Mouse (Mus musculus): Measurements from ENCODE around the gene Mtif3. TPM values are rescaled to one million over a fixed set of nuclear protein-coding genes. Genes with fewer than 3 reads are reported as not detected.
"Not testable (repeated sequence)": the region's sequence is repeated elsewhere in the genome, so short reads cannot be mapped to it uniquely, and the experiment has no call there.

Gene Mtif3
- polyA plus RNA-seq, 1 experiment: 20.7 TPM

DNA sequence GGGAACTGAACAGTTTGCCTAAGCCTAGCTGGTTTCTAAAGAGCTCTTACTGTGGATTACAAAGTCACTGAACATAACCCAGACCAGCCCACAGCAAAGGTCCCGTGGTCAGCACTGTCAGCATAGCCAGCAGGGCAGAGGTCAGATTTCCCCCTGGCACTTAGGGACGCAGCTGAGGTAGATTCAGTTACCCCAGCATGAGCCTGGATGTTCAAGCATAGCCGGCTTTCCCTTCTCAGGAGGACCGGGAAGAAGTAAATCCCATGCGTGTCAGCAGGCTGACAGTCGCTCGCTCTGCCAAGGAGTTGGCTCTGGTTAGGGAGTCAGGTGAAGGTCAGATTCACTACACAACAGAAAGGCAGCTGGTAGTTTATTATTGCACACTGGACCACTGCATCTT is 9.0 kb downstream of the Mtif3 start:
- no peak for DNase-seq (ENCODE audit: low spot score)

DNA sequence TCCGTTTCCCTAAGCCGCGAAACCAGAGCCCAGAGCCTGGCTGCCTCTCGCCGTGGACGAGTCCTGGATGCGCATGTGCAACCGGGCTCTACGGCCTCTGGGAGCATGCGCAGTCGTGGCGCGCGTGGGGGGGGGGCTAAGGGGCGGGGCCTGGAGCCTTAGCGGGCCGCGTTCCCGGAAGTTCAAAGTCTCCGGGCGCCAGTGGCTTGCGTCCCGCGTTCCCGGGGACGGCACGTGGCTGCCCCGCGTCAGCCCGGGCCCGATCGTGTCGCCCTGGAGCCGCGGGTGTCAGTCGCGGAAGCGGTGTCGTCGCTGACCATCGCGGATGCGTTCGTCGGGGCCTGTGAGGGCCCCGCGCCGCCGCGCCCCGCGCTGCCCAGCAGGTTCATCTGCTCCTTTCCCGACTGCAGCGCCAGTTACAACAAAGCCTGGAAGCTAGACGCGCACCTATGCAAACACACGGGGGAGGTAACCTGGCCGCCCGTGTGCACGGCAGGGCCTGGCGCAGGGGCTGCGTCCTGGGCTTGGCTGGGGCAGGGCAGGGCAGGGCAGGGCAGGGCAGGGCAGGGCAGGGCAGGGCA is 15.0 kb downstream of the Mtif3 start, which contains the start of gene Gtf3a:
Gtf3a (plus strand) TSS at position 150 of the 581 bp plus-strand sequence.
- DNase-seq (ENCODE audit: low spot score): peak; percentile 64

DNA sequence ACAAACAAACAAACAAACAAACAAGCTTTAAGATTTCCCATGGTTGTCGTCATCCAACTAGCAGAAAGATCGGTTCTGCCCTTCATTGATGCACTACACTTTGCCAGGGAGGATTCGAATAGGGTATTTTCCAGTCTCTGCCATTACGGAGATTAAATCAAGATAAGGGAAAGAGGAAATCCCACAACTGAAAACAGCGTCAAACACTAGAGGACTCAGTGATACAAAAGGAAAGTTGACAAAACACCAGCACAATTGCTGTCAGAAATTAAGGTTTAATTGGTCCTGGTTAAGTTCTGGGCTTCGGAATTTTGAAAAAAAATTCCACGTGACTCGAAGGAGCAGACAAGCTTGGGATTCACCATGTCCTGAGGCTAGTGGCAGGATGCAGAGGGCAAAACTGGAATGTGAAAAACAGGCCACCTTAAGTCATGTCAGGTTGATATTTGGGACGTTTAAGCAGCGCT is 15.5 kb downstream of the Mtif3 start:
- DNase-seq (ENCODE audit: low spot score): no peak

DNA sequence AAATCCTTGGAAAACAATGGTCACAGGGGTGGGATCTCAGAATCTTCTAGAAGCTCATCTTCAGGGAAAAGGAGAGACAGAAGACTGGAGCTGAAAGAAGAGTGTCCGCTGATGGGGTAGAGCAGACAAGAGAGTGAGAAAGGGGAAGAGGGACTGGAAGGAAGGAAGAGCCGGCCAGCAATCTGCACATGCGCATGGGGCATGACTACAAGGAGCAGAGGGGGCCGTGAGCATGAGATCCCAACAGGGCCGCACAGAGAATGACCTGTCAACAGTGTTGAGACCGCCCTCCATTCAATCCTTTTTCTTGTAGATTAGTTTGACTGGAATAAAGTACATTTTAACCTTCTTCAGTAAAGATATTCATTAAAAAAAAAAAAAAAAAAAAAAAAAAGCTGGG is 16.1 kb downstream of the Mtif3 start:
- no peak for DNase-seq (ENCODE audit: low spot score)

DNA sequence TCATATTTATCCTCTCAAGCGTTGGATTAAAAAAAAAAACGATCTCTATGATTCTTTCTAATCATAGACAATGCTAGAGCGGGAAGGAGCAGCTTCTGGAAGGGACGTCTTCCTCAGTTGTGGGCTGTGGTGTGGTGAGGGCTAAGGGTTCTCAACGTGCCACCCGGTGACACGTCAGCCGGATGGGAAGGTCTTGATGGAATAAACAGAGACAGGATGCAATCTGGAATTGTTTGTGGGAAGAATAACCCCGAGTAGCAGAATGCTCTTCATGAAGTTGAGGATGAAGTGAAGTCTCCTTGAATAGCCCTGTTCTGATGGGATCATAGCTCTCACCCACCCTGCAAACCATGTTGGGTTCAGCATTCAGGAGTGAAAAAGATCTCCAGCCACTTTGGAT is 16.9 kb downstream of the Mtif3 start:
- DNase-seq (ENCODE audit: low spot score): no peak

DNA sequence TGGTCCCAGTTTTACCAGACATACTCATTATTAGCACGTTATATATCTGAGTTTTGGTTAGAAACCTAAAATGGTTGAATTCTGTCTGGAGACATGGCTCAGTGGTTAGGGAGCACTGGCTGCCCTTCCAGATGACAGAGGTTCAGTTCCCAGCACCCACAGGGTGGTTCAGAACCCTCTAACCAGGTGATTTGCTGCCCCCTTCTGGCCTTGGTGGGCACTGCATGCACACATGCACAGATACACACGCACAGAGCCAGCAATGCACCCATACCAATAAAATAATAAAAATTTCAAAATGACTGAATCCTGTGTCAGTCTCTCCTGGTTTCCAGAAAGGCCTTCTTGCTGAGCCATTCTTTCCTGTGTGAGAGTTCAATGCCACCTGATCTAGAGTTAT is 19.0 kb downstream of the Mtif3 start:
- no peak for DNase-seq (ENCODE audit: low spot score)

DNA sequence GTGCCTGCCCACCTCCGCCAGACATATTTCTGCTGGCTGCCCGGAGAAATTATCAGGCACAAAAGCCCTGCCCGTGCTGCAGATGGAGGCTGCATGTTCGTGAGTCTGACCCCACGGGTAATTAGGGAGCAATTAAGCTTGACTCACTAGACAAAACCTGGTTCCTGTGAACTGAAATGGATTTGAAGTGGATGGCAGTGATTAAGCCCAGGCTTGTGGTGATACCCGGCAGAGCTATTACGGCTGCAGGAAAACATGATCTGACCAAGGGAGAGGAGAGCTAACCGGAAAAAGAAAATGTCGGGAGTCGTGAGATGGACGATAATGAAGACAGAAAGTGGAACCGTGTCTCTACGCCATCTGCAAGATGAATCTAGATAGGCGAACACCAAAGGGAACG is 20.6 kb downstream of the Mtif3 start:
- no peak for DNase-seq (ENCODE audit: low spot score)

DNA sequence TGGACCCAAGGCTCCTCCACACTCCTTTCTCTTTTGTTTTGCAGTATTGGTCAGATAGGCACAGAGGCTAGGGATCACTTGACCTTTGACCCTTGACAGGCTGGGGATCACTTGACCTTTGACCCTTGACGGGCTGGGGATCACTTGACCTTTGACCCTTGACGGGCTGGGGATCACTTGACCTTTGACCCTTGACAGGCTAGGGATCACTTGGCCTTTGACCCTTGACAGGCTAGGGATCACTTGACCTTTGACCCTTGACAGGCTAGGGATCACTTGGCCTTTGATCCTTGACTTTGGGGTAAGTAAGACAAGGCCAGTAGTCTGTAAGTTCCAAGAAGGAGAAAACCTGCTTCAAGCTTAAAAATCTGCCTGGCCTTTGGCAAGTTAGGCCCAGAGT is 21.7 kb downstream of the Mtif3 start:
- DNase-seq (ENCODE audit: low spot score): not testable (repeated sequence)

DNA sequence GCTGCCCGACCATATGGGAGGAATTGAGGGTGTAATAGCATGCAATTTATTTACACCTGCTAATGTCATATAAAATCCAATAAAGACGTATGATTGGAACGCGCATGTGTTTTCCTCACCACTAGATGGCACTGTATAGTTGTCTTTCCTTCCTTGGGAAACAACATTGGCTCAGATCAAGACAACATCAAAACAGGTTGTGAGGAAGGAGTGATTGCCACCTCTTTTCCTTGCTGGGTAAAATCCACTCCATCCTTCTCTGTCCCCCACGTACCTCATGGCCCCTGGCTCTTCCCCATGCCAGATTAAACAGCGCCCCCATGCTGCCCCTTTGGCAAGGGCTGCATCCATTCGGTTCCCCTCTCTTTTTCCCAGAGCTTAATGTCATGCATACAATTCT is 23.4 kb downstream of the Mtif3 start:
- no peak for DNase-seq (ENCODE audit: low spot score)

DNA sequence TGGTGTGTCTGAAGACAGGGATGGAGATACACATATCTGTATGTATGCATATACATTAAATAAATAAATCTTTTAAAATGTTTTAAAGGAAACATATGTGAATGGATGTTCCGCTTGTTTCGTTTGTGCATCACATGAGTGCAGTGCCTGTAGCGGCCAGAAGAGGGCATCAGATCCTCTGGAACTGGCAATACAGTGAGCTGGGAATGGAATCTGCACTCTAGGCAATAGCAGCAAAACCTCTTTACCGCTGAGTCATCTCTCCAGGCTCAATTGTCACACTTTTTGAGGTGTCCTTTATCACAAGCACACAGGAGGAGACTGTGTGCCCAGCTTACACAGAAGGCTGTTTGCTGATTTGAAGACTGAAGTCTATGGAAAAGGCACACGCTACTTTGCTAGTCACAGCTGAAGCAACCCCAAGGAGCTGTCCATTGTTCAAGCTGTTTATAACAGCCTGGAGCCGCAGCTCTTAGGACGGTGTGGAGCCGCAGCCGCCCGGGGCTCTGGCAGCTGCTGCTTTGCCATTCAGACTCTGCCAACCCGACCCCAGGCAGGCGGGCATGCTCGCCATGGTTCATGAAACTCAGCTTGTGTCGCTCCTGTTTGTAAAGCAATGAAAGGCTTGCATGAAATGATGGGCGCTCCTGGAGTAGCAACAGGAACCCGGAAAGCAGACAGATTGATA is 24.3 kb downstream of the Mtif3 start:
- no peak for DNase-seq (ENCODE audit: low spot score)

DNA sequence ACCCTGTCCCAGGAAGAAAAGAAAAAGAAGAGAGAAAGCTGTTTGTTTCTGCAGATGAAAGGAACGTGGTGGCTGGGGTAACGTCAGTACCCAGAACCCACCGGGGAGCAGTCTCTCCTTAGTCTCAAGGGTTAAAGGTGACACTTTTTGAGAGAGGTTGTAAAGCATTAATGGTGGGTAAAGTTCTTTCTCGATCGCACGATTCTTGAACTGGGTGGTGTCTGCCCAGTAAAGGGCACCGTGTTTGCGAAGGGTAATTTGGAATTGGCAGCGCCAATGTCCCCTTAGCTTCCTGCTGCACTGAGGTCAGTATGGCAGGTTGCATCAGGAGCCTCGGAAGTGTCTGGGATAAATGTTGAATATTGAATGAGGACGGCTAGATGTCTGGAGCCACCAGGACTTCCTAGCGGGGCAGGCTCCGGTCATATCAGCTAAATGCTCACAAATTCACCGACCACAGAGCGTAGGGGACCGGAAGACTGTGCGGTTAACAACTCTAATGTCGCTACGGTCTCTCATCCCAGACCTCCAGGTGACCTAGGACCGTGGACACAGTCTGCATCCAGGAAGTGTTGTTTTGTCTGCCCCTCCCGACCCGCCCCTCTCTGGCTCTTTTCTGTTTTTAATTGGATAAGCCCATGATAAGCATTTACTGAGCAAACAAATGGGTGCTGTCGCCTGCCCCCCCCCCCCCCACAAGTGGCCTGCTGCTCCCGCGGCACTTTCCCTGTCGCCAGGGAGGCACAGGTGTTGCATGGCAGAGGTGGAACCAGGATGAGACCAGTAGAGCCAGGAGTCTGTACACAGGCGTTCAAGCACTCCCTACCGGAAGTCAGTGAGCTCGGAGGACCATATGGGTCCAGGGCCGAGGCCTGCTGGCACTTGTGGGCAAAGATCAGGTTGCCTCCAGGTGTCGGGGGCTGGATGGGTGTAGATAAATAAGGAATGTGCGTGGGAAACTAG is 25.8 kb downstream of the Mtif3 start:
- no peak for DNase-seq (ENCODE audit: low spot score)

DNA sequence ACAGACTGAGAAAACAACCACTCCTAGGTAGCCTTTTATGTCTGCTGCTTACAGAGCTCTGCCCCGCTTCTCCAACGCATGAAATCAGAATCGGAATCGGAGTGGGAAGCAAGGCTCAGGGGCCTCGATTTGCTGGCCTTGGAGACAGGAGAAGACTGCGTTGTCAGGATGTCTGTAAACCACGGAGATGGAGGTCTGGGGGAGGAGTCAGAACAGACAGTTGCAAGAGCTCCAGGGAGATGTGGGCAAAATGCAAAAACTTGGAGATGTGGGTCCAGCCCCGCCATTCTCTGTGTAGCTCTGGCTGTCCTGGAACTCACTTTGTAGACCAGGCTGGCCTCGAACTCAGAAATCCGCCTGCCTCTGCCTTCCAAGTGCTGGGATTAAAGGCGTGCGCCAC is 30.1 kb downstream of the Mtif3 start:
- DNase-seq (ENCODE audit: low spot score): no peak

DNA sequence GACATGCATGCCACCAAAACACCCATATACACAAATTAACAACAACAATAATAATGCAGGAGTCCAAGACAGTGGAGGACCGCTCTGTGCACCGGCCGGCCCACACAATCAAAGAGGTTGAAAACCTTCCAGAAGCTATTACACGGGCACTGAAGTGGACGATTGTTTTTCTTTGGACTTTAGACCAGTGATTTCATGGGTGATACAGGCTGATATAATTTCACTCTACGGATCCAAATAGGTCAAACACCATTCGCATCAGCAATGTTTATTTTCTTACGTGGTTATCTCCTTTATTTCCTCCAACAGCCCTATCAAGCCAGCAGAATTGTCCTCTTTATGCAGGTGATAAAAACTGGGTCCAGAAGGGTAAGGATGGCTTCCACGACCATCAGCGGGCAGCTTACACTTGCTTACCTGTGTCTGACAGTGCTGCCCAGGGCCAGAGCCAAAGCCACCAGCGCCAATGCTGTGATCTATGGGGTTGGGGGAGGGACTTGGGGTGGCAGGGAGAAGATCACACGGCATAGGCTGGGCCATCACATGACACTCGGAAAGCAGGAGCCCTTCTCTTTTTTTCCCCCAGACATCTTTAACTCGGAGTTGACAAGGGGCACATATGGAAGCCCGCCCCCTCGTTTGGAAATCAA is 31.6 kb downstream of the Mtif3 start:
- DNase-seq (ENCODE audit: low spot score): no peak

DNA sequence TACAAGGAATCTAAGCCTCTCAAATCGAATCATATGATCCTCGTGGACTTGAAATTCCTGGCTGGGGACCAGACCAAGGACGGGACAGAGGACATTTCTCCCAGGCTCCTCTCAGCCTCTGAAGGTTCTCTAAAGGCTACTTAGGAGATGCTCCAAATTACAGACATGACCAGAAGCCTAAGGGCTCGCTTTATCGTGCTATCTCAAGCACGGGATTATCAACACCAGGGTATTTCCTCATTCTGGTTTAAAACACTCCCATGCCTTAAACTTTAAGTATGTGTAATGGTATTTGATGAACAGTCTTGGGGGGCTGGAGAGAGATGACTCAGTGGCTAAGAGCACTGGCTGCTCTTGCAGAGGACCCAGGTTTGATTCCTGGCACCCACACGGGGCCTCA is 32.2 kb downstream of the Mtif3 start:
- DNase-seq (ENCODE audit: low spot score): no peak

DNA sequence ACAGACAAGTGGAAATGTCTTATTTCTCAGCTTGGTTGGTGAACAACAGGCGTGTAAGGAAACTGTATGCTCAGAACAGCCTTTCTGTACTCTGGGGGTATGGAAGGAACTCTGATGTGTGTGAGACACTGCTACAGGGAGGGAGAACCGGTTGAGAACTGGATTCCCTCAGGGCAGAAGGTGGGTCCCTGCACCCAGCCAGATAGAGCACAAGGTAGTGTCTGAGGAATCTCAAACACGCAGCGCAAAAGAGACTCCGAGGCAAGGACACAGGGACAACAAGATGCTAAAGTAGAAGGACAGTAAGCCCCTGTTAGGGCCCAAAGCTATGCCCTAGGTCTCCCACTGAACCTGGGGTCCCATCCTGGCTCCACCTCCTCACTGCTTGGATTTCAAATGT is 36.9 kb downstream of the Mtif3 start:
- no peak for DNase-seq (ENCODE audit: low spot score)

DNA sequence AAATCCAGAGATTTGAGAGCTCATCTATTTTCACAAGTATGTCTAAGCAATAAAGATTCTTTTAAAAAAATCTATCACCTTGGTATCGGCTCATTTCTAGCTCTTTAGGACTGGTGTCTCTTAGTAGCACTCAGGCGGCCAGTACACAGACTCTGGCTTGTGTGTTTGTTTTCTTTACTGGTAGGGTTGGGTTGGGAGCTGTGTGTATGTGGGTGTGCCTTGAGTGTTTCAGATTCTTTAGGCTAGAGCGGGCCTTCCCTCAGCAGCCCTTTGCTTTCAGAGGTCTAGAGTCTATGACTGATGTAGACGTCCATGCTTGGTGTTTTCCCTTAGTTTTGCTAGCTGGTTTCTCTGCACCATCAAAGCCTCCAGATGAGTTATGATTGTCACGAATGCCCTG is 40.1 kb downstream of the Mtif3 start:
- DNase-seq (ENCODE audit: low spot score): no peak

DNA sequence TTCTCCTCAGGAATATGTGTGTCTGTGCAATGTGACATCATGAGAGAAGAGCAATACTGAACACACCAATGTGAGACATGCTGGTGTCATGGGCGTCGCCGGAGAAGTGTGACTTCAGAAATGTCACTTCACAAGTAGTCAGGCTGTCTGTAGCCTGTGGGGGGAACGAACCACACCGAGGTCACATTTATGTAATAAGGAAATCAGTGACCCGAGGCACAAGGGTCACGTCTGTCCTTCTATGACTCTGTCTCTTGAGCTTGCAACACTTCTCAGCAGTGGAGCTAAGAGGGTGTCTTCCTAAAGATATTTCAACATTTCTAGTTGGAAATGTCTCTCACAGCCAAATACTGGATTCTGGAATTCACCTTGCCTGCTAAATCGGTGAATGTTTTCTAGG is 42.4 kb downstream of the Mtif3 start:
- DNase-seq (ENCODE audit: low spot score): no peak

DNA sequence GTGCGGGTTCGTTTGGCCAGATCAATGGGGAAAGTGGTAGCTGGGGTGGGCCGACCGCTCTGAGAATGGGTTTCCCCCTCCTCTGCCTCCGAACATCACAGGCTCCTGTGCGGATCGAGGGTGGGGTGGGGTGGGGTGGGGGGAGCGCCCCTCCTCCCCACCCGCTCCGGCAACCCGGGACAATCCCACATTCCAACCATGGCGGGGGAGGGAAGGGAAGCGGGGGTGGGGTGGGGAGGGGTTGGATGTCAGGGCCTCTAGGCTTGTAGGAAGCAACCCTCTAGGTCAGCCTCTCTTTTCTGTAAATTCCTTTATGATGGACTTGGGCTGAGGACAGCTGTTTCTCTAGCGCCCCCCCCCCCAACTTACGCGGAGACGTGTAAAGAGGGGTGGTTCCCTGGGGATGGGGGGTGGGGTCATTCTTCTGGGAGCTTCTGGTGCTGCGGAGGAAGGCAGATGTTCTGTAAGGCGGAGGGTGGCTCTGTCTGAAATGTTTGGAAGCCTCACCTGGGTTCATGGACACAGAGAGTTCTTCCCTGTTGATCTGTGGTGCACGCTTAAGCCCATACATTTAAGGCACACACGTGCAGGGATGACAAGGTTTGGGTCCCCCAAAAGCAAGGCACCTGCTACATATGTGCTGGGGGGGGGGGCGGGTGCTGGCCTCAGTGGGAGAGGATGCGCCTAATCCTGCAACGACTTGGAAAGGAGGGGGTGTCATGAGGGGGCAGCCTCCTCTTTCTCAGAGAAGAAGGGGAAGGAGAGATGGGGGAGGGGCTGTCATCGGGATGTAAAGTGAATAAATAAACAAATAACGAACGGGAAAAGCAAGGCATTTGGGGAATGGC is 43.1 kb downstream of the Mtif3 start:
- DNase-seq (ENCODE audit: low spot score): no peak

DNA sequence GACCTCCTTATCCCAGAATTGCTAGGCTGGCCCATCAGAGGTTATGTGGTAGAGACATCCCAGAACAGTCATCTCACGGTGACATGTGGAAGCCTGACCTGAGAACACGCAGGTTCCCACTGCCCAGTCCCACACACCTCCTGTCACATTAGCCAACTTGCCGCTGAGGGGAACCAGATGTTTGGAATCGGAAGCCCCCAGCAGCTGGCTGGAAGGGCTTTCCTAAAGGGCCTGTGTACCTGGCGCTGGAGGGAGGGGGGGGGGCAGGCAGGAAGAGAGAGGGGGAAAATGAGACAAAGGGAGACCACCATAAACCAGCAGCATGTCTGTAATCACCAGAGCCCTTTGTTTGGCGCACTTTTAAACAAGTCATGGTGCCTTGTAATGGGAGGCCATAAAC is 43.7 kb downstream of the Mtif3 start:
- no peak for DNase-seq (ENCODE audit: low spot score)

DNA sequence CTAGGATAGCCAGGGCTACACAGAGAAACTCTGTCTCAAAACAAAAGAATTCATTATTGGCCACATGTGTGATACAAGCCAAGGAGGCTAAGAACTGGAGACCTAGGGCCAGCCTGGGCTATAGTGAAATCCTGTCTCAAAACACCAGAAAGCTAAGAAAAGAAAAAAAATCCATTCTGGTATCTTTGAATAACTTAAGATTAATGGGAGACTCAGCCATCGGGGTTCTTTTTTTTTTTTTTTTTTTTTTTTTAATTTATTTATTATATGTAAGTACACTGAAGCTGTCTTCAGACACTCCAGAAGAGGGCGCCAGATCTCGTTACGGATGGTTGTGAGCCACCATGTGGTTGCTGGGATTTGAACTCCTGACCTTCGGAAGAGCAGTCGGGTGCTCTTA is 46.2 kb downstream of the Mtif3 start:
- not testable (repeated sequence) for DNase-seq (ENCODE audit: low spot score)

DNA sequence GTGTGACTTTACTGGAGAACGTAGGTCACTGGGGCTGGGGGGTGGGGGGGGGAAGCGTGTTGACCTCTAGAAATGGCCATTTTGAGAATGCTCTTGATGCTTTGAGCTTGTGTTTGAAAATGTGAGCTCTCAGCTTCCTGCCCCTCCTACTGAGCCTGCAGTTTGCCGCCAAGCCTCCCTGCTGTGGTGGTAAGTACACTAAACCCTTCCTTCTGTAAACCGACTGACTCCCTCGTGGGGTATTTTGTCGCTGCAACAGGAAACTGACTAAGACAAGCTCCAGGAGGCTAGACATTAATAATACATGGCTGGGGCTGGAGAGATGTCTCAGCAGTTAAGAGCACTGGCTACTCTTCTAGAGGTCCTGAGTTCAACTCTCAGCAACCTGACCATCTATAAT is 46.8 kb downstream of the Mtif3 start:
- DNase-seq (ENCODE audit: low spot score): no peak
